Mouse (Mus musculus) kidney, adult 9 months (tissue): ENCODE data around the gene Llgl2.

Experiments used
- DNase-seq: peaks from one replicate; pipeline ENCODE4 v3.0.0; 2022

The Llgl2 gene

DNA sequence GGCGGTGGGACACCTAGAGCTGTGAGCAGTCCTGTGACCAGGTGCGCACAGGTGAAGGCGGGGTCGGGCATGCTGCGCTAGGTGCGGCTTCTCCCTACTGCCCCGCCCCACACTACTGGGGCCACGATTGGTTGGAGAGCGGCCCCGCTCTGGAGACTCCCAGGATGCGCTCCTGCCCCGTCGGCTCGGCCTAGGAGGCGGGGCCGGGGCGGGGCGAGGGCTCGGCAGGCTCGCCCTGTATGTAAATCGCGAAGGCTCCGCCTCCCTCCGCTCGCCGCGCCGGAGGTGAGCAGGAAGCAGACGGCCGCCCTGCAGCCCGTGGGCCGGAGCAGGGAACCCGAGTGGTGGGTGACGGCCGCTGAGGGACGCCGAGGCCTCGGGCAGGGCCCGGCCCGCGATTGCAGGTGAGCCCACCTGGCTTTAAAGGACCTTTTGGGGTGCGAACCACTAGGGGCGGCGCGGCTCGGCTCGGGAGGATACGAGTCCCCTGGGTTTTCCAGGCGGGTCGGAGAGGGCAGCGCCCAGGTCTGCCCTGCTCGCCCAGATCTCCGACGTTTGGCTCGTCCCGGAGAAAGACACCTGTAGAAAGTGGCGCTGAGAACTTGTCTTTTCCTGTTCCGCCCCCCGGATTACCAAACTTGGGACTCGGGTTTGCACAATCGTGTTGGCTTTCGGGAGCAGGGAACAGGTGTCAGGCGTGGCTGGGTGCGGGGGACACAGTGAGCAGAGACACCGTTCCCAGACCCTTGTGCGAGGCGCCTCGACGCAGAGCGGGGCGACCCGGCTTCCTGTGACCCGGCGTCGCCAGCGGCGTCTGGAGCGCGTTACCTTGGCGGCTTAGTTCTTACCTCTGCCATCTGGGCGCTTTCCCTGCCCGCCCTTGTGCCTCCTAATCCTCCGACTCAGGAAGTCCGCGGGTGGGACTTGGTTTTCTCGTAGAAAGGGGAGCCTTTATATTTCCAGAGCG, at the start of gene Llgl2:
Gene Llgl2, plus strand, starts transcription at position 276 of the 967 bp plus-strand sequence.
- DNase-seq = peak; percentile 95

GRCm38 (mm10) chr11:115774653-115775052, 49.2 kb upstream of the Llgl2 start:
- no peak for DNase-seq

DNA sequence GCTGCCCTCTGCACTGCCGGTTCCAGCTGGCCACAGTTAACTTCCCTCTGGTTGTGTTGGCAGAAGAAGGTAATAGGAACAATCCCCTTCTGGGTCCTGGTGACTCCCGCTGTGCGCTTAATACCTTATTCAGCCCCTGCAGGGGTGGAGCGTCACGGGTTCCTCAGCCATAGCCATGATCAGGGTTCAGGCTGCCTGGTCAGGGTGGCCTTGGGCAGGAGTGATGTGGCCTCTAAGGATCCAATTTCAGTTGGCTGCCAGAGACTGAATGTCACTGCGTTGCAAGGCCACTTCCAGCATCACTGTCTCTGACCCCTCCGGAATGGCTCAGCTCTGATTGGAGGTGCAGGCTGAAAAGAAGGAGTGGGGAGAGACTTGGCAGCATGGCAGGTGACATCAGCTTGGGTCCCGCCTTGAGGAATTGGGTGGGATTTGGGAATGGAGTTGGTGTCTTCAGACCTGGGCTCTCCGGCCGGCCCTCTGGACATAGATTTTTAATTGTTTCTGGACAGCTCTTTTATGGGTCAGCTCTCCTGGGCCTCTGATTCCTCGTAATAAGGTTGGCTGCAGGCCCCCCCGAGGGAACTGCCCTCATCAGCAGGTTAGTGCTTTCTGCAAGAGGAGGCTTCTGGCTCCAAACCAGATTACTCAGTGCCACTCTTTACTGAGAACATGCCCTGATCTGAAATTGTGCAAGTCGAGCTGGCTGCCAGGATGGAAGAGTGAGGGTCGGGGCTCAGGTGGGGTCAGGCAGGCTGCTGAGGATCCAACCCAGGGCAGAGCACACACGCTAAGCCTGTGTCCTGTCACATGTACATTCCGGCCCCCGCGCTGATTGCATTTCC, 47.8 kb upstream of the Llgl2 start:
- DNase-seq = peak; percentile 68

GRCm38 (mm10) chr11:115776954-115777353, 46.9 kb upstream of the Llgl2 start:
- DNase-seq = no peak

GRCm38 (mm10) chr11:115777487-115778335, 46.1 kb upstream of the Llgl2 start:
- DNase-seq = peak; percentile 51

DNA sequence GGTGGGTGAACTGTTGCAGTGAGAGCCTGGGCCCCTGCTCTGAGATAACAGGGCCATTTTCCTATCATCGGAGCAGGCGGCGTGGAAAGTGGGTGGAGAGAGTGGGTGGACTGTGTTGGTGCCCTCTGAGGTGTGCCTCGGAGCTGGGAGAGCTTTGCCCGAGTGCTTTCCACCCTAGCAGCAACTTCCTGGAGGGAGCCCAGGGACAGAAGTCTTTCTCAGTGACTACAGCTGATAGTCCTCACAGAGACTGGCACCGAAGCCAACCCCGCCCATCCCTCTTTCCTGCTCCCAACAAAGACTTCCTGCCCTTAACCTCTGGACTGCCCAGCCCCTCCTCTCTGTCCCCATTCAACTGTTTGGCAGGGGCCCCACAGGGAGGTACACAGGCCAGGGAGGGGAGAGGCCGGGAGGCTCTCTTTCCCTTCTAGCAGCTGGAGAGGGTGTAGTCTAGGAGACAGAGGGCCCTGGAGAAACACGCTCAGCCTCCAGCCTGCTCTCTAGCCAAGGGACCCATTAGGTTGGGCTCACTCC, 44.7 kb upstream of the Llgl2 start:
- peak; percentile 96 for DNase-seq

- no peak for DNase-seq
Observed at GRCm38 (mm10) chr11:115780141-115781070, 43.4 kb upstream of the Llgl2 start.

GRCm38 (mm10) chr11:115786473-115786872, 37.4 kb upstream of the Llgl2 start:
- no peak for DNase-seq

DNA sequence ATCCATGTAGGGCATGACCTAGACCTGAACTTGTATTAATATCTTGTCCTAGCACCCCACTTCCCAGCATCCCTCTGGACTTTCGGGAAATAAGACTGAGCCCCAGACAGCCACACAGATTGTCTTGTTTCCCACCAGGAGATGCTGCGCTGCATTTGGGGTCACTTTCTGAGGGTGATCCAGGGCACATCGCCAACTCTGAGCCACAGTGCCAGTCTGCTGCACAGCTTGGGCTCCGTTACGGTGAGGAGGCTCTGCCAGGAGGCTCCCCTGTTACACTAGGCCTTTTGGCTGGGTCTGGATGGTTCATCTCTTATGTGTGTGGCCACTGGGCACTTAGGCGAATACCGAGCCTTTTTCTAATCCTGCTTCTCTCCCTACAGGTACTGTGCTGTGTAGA, 34.1 kb upstream of the Llgl2 start:
- DNase-seq = no peak

- DNase-seq = no peak
Observed at GRCm38 (mm10) chr11:115791919-115792318, 31.9 kb upstream of the Llgl2 start.

- DNase-seq = no peak
Observed at GRCm38 (mm10) chr11:115792353-115792752, 31.5 kb upstream of the Llgl2 start.

GRCm38 (mm10) chr11:115796898-115797297, 27.0 kb upstream of the Llgl2 start:
- no peak for DNase-seq

- no peak for DNase-seq
Observed at GRCm38 (mm10) chr11:115797665-115798064, 26.2 kb upstream of the Llgl2 start.

GRCm38 (mm10) chr11:115800981-115801380, 22.9 kb upstream of the Llgl2 start:
- no peak for DNase-seq

- DNase-seq = no peak
Observed at GRCm38 (mm10) chr11:115803072-115803709, 20.7 kb upstream of the Llgl2 start.

- no peak for DNase-seq
Observed at GRCm38 (mm10) chr11:115805005-115805404, 18.8 kb upstream of the Llgl2 start.

- no peak for DNase-seq
Observed at GRCm38 (mm10) chr11:115806154-115806553, 17.7 kb upstream of the Llgl2 start.

DNA sequence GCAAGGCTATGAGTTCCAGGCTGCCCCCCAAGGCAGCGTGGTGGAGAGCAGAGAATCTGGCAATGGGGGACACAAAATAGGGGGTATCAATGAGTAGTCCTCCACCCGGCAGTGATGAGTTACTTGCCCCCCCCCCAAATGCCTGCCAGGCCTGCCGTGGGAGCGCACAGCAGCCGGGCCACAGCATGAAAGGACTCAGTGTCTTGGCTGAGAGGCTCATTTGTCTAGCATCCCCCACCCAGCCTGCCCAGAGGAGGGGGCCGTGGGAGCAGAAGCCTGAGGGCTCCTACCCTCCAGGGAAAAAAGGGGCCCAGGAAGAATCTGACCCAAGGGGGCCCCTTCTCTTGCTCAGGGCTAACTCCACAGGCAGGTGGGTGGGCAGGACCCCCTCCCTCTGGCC, 16.5 kb upstream of the Llgl2 start:
- DNase-seq = no peak

GRCm38 (mm10) chr11:115807971-115808370, 15.9 kb upstream of the Llgl2 start:
- no peak for DNase-seq

DNA sequence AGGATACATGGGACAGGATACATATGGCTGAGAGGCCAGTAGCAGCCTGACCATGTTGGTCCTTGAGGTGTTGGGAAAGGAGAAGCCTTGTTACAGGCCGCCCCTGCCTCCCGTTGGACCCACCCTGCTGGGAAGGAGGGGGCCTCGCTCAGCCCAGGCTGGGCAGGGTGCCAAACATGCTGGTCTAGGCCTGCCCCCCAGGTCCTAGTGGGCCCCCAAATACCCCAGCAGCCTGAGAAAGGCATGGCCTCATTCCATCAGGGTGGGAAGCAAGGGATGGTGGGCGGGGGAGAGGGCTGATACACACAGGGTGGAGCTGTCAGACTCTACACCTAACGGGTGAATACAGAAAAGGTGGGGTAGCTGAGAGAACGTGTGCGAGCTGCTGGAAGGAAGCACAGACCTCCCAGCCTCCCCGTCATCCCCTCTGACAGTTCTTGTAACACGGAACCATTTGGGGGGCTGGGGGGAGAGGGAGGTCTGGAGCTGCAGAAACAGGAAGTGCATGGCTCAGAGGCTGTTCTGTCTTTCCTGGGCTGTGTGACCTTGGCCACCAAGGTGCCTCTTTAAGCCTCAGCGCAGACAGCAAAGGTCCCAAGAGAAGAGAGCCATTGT, 15.0 kb upstream of the Llgl2 start:
- DNase-seq = no peak
